ENCODE assay signal across 16 mouse cellular contexts in genomic region chr5:51494358-51494876, GRCm38 (mm10).
DNase-seq lines count a peak whose midpoint lies in the region; ATAC-seq and TF ChIP-seq lines count a peak whose summit lies in the region.
"Had no signal": no experiment of that assay in that cellular context is flagged by ENCODE, and none has a peak within 500 bp of the region (broad histone marks: within the 10 kb centered on the region; RNA-seq: fewer than 3 reads in every experiment).

No protein-coding gene starts in this region.

- no peak for TF ChIP-seq POLR2A in thymus, adult 2 months (IDR thresholded peaks at IDR 0.05; ENCODE audit: control insufficient read depth, extremely low read depth, insufficient read depth, low read length, poor library complexity)

- no peak for TF ChIP-seq CTCF in thymus, adult 2 months (IDR thresholded peaks at IDR 0.05; ENCODE audit: borderline replicate concordance, control insufficient read depth, extremely low read depth, insufficient read depth, low read length, poor library complexity)
- peak; percentile 13; the same call in 1 of the 2 replicates for TF ChIP-seq CTCF in liver, postnatal 0 days (IDR thresholded peaks at IDR 0.05; ENCODE audit: low read depth)

- H3K9ac ChIP-seq in kidney, embryonic 16.5 days (replicated peaks; ENCODE audit: low read length) = no peak overlapping the region
- H3K9ac ChIP-seq in liver, postnatal 0 days (replicated peaks) = no peak overlapping the region
- H3K9ac ChIP-seq: heart, embryonic 12.5 days; limb, embryonic 13.5 days; midbrain, embryonic 15.5 days had no signal

- no peak for TF ChIP-seq EP300 in liver, postnatal 0 days (IDR thresholded peaks at IDR 0.05; ENCODE audit: low read depth)

- no peak for DNase-seq in kidney, postnatal 25 days
- peak; percentile 6 for DNase-seq in thymus, postnatal 4 days
- DNase-seq in thymus, adult 2 months = no peak
- peak; percentile 19 for DNase-seq in liver, postnatal 0 days
- DNase-seq in left cerebral cortex, adult 8-10 months (ENCODE audit: low spot score in 2 of 2) = no peak
- DNase-seq in embryo, embryonic 9.5 days (ENCODE audit: extremely low spot score) = no peak
- DNase-seq: cerebellum, postnatal 14 days; heart, postnatal 36 days; kidney, adult 2 months; lung, adult 2 months had no signal

- H3K9me3 ChIP-seq in kidney, embryonic 16.5 days (ENCODE audit: low read length) = no peaks in the 10 kb centered on the region
- H3K9me3 ChIP-seq in liver, postnatal 0 days (ENCODE audit: low read length) = no peaks in the 10 kb centered on the region
- H3K9me3 ChIP-seq: heart, embryonic 12.5 days; limb, embryonic 13.5 days; midbrain, embryonic 15.5 days had no signal

- no peaks in the 10 kb centered on the region for H3K27me3 ChIP-seq in kidney, embryonic 16.5 days (ENCODE audit: insufficient read depth, low read length)
- no peaks in the 10 kb centered on the region for H3K27me3 ChIP-seq in thymus, adult 2 months (ENCODE audit: control insufficient read depth, insufficient read depth, low read length)
- H3K27me3 ChIP-seq in liver, postnatal 0 days (ENCODE audit: insufficient read depth, low read length) = no peaks in the 10 kb centered on the region
- H3K27me3 ChIP-seq: heart, embryonic 12.5 days; midbrain, embryonic 15.5 days; Patski had no signal

- no peaks in the 10 kb centered on the region for H3K36me3 ChIP-seq in kidney, embryonic 16.5 days (ENCODE audit: insufficient read depth, low read length)
- H3K36me3 ChIP-seq in thymus, adult 2 months (ENCODE audit: control insufficient read depth, insufficient read depth, low read length) = no peaks in the 10 kb centered on the region
- peaks cover 4% of the 10 kb centered on the region; the same call in 1 of the 2 replicates for H3K36me3 ChIP-seq in liver, postnatal 0 days (replicated peaks; ENCODE audit: insufficient read depth, low read length)
- H3K36me3 ChIP-seq: limb, embryonic 13.5 days; midbrain, embryonic 15.5 days had no signal

- no peaks in the 10 kb centered on the region for H3K4me1 ChIP-seq in kidney, embryonic 16.5 days (ENCODE audit: insufficient read depth, low read length)
- H3K4me1 ChIP-seq in thymus, adult 2 months (replicated peaks; ENCODE audit: control insufficient read depth, insufficient read depth, low read length) = no peaks in the 10 kb centered on the region
- no peaks in the 10 kb centered on the region for H3K4me1 ChIP-seq in liver, postnatal 0 days (ENCODE audit: insufficient read depth)
- H3K4me1 ChIP-seq: heart, embryonic 12.5 days; midbrain, embryonic 15.5 days had no signal

- WGBS in kidney, embryonic 16.5 days = 42% methylated on average over 15 of the region's 15 CpGs
- WGBS in thymus, adult 2 months = 29% methylated on average over 15 of the region's 15 CpGs
- 34% methylated on average over 15 of the region's 15 CpGs for WGBS in liver, postnatal 0 days (ENCODE audit: insufficient replicate concordance)

- H3K27ac ChIP-seq in kidney, embryonic 16.5 days (ENCODE audit: low read length) = no peak overlapping the region
- no peak overlapping the region for H3K27ac ChIP-seq in thymus, adult 2 months (ENCODE audit: control insufficient read depth, insufficient read depth, low read length)
- H3K27ac ChIP-seq in liver, postnatal 0 days (ENCODE audit: low read depth) = no peak overlapping the region
- H3K27ac ChIP-seq: limb, embryonic 13.5 days; midbrain, embryonic 15.5 days had no signal

- peak overlapping the region; percentile 47 for H3K4me2 ChIP-seq in kidney, embryonic 16.5 days (replicated peaks; ENCODE audit: low read depth, low read length)
- H3K4me2 ChIP-seq in liver, postnatal 0 days (ENCODE audit: low read depth, low read length) = no peak overlapping the region
- H3K4me2 ChIP-seq: heart, embryonic 12.5 days had no signal

- ATAC-seq in kidney, embryonic 16.5 days (ENCODE audit: low FRiP score, low TSS enrichment) = peak; percentile 67; the same call in 1 of the 2 replicates
- peak; percentile 33; the same call in 1 of the 2 replicates for ATAC-seq in liver, postnatal 0 days
- ATAC-seq: Patski had no signal

- no peak overlapping the region for H3K4me3 ChIP-seq in kidney, embryonic 16.5 days (ENCODE audit: low read length)
- no peak overlapping the region for H3K4me3 ChIP-seq in thymus, adult 2 months (ENCODE audit: control insufficient read depth, insufficient read depth, low read length)
- H3K4me3 ChIP-seq in liver, postnatal 0 days (ENCODE audit: low read depth, low read length) = no peak overlapping the region
- H3K4me3 ChIP-seq: erythroblast, embryonic 14.5 days; heart, embryonic 12.5 days; limb, embryonic 13.5 days had no signal

Comparison
In these comparisons a context has a peak if more than half of its experiments do, and no peak if none do; other contexts are left out.
1. DNase-seq: peak in thymus, postnatal 4 days (single experiment) and liver, postnatal 0 days (single experiment); none in kidney, postnatal 25 days (0 of 2), thymus, adult 2 months (single experiment), left cerebral cortex, adult 8-10 months (0 of 2) and embryo, embryonic 9.5 days (single experiment).